Mouse (Mus musculus): Measurements from ENCODE around the gene Slc38a9. TPM values are rescaled to one million over a fixed set of nuclear protein-coding genes. Genes with fewer than 3 reads are reported as not detected.

Gene Slc38a9
- 34.2 and 47.3 TPM in 2 replicates for polyA plus RNA-seq (2015; fragmentation: Nextera tagmentation; extraction: Ambion mirVana)

GRCm38 (mm10) chr13:112660574-112661381, at the start of gene Slc38a9:
Slc38a9 (plus strand) TSS chr13:112660751.
- DNase-seq (ENCODE audit: low spot score): peak; percentile 97

- no peak for DNase-seq (ENCODE audit: low spot score)
These were observed 39.0 kb upstream of the Slc38a9 start for GRCm38 (mm10) chr13:112621592-112621991.

- no peak for DNase-seq (ENCODE audit: low spot score)
These were observed 36.9 kb upstream of the Slc38a9 start for GRCm38 (mm10) chr13:112623656-112624055.

- no peak for DNase-seq (ENCODE audit: low spot score)
These were observed 35.9 kb upstream of the Slc38a9 start for GRCm38 (mm10) chr13:112624622-112625021.

GRCm38 (mm10) chr13:112625566-112625965, 35.0 kb upstream of the Slc38a9 start:
- no peak for DNase-seq (ENCODE audit: low spot score)

GRCm38 (mm10) chr13:112635174-112635837, 25.2 kb upstream of the Slc38a9 start:
- no peak for DNase-seq (ENCODE audit: low spot score)

GRCm38 (mm10) chr13:112636498-112636897, 24.1 kb upstream of the Slc38a9 start:
- DNase-seq (ENCODE audit: low spot score): no peak

- no peak for DNase-seq (ENCODE audit: low spot score)
These were observed 21.4 kb upstream of the Slc38a9 start for GRCm38 (mm10) chr13:112639111-112639510.

GRCm38 (mm10) chr13:112642897-112643296, 17.7 kb upstream of the Slc38a9 start:
- DNase-seq (ENCODE audit: low spot score): no peak

- DNase-seq (ENCODE audit: low spot score): no peak
These were observed 15.6 kb upstream of the Slc38a9 start for GRCm38 (mm10) chr13:112644996-112645395.

- DNase-seq (ENCODE audit: low spot score): no peak
These were observed 14.9 kb upstream of the Slc38a9 start for GRCm38 (mm10) chr13:112645529-112646186.

- DNase-seq (ENCODE audit: low spot score): no peak
These were observed 9.4 kb upstream of the Slc38a9 start for GRCm38 (mm10) chr13:112651183-112651582.

GRCm38 (mm10) chr13:112652205-112652604, 8.3 kb upstream of the Slc38a9 start, which contains the start of gene Ddx4:
Ddx4 (minus strand) TSS chr13:112652475.
- DNase-seq (ENCODE audit: low spot score): no peak

GRCm38 (mm10) chr13:112659986-112660573, 471 bp upstream of the Slc38a9 start:
- DNase-seq (ENCODE audit: low spot score): no peak

- DNase-seq (ENCODE audit: low spot score): no peak
These were observed 1.1 kb downstream of the Slc38a9 start for GRCm38 (mm10) chr13:112661687-112662086.

- no peak for DNase-seq (ENCODE audit: low spot score)
These were observed 6.0 kb downstream of the Slc38a9 start for GRCm38 (mm10) chr13:112666433-112667024.

GRCm38 (mm10) chr13:112667215-112667614, 6.7 kb downstream of the Slc38a9 start:
- DNase-seq (ENCODE audit: low spot score): no peak

- peak; percentile 51 for DNase-seq (ENCODE audit: low spot score)
These were observed 11.2 kb downstream of the Slc38a9 start for GRCm38 (mm10) chr13:112671708-112672107.

GRCm38 (mm10) chr13:112672797-112673196, 12.2 kb downstream of the Slc38a9 start:
- no peak for DNase-seq (ENCODE audit: low spot score)

- DNase-seq (ENCODE audit: low spot score): peak; percentile 81
These were observed 13.4 kb downstream of the Slc38a9 start for GRCm38 (mm10) chr13:112673899-112674447.

- DNase-seq (ENCODE audit: low spot score): peak; percentile 31
These were observed 17.6 kb downstream of the Slc38a9 start for GRCm38 (mm10) chr13:112678154-112678553.

All from thymus, postnatal 0 days (tissue).